Mouse (Mus musculus) gastrocnemius, adult 18-20 months (tissue): ENCODE measurements around the gene Hist1h2bc. TPM values are rescaled to one million over a fixed set of nuclear protein-coding genes. Genes with fewer than 3 reads are reported as not detected.
"Not testable (repeated sequence)": the region's sequence is repeated elsewhere in the genome, so short reads cannot be mapped to it uniquely, and the experiment has no call there.

ENCODE experiments used
- DNase-seq: peaks from one replicate; pipeline ENCODE4 v3.0.0; 2021; ENCODE audit warnings: low spot score
- long read RNA-seq, 2 experiments: library from polyadenylated mRNA; stranded (forward); transcript quantifications; one replicate each; pipeline ENCODE4 v2.0.0; 2021
- total RNA-seq, 2 experiments: library from RNA; stranded (reverse); gene quantifications; 2 replicates each; pipeline ENCODE4 v1.2.3; 2021

The Hist1h2bc gene
- 10 to 100 TPM; 66.4 to 69.8 TPM for total RNA-seq
- long read RNA-seq, experiment 1, transcript Hist1h2bc-201 (2 exons, 1,156 nt), result major isoform, 72 of 82 reads
- long read RNA-seq, experiment 1, partial matches to known transcripts, result 8 of 82 reads
- long read RNA-seq, experiment 1, other reads (novel, unspliced or antisense), result 2 of 82 reads
- long read RNA-seq, experiment 2, transcript Hist1h2bc-201 (2 exons, 1,156 nt), result major isoform, 59 of 71 reads
- long read RNA-seq, experiment 2, partial matches to known transcripts, result 0 of 71 reads
- long read RNA-seq, experiment 2, other reads (novel, unspliced or antisense), result 12 of 71 reads

DNA sequence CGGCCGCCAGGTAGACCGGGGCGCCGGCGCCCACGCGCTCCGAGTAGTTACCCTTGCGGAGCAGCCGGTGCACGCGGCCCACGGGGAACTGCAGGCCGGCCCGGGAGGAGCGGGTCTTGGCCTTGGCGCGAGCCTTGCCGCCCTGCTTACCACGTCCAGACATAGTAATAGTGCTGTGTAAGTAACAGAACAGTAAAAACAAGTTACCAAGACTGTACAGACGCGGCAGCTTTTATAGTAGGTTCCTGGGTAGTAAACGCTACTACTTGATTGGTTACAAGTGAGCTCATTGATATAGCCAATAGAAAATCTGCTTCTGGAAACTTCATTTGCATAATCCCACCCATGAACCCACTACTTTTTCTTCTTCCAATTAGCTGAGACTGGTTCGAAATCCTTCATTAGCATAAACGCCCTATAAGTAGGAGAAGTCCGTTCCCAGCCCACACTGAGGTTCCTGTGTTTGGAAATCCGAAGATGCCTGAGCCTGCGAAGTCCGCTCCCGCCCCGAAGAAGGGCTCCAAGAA is at the start of gene Hist1h2bc, which contains the start of gene Hist1h2ac:
Gene Hist1h2bc (plus strand): TSS at position 445 of the 527 bp plus-strand sequence.
Gene Hist1h2ac (minus strand): TSS at position 194 of the 527 bp plus-strand sequence.
- DNase-seq, result peak; percentile 89

DNA sequence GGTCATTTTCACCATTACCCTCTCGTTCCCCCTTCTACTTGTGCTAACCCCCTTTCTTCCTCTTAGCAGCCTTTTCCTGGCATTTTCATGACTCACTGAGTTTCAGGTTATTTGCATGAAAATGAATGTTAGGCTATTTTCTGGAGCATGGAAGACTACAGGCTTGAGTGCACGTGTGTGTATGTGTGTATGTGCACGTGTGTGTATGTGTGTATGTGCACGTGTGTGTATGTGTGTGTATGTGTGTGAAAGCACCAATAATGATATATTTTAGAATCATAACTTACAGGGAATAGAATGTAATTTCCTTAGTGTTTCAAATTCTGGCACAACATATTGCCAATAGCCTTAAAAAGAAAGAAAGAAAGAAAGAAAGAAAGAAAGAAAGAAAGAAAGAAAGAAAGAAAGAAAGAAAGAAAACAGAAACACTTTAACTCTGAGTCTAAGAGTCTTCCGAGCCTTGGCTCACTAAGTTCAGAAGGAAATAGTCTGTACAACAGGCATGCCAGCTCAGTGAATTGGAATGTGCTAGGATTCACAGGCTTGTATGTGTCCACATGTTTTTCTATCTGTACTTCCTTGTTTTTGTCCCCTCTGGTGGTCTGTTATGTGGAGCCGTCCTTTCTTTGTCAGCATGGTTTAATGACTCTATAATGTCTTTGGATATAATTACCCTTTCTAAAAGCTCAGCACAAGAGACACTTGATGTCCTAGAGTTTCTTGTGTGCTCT is 24.2 kb upstream of the Hist1h2bc start:
- no peak for DNase-seq

DNA sequence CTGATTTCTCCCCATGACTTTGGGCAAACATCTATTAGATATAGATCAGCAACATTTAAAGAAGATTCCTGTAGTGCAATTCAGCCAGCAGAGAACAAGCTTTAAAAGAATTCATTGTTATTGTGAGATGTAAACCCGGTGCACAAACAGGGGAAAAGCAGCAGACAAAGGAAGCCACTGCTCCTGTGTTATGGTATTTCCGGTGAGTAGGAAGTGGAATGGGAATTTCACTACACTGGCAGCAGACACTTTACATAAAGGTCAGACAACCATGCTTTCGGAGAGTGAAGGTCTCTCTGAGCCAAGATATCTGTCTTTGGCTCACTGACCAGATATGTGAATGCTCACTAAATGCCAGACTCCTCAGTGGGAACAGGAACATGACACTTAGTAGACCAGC is 21.5 kb upstream of the Hist1h2bc start:
- no peak for DNase-seq

DNA sequence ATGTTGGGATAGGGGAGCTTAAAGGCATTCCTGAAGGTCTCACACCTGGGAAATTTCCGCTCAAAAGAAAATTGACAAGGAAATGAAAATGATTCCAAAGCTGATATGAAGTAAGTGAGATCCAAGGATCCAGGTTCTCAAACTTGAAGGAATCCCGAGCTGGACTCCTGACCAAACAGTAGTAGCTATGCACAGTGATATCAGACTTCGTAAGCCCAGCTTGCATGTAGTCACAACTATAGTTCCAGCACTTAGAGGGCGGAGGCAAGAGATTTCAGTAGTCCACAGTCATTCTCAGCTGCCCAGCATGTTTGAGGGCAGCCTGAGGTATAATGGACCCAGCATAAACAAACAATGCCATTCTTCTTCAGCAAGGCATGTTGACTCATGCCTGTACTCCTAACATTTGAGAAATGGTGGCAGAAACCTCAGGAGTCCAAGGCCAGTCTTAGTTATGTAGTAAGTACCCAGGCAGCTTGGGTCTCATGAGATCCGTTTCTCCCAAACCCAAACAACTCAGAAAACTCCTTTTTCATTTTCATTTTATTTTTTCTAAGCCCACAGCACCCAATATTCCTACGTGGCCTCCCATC is 1.9 kb upstream of the Hist1h2bc start:
- DNase-seq, result no peak

DNA sequence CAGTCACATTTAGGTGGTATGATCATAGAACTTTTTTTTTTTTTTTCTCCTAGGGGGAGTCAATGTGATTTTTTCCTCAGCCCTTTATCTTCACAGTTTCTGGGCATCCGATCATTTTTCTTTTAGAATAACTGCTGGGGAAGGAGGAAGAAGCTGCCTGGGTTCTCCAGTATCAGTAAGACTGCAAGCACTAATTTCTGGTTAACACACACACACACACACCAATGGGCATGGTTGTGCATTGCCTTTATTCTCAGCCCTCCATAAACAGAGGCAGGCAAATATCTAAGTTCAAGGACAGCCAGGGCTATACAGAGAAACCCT is 1.4 kb upstream of the Hist1h2bc start:
- no peak for DNase-seq

DNA sequence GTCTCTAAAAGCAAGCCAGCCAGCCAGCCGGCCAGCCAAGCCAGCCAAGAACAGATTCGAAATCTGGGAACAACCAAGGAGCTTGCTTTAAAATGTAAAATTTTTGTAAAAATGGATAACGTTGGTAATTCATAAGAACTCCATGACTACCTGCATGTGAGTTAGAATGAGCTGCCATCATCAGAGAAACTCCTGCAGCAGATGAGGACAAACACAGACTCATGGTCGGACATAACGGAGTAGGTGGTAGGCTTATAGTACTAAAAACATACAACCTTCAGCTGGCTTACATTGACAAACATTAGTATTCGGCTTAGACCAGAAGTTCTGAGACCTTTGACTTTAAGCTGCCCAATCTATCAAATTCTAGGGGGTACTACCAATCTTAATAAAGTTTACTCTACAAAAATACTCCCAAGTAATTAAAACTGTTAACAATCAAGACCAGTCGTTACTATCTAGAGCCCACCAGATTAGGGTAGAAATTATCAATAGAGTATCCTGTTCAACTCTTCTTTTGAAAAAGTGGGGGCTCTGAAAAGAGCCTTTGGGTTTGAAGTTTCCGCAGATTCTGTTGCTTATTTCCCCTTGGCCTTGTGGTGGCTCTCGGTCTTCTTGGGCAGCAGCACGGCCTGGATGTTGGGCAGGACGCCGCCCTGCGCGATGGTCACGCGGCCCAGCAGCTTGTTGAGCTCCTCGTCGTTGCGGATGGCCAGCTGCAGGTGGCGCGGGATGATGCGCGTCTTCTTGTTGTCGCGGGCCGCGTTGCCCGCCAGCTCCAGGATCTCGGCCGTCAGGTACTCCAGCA is 848 bp upstream of the Hist1h2bc start:
- not testable (repeated sequence) for DNase-seq

DNA sequence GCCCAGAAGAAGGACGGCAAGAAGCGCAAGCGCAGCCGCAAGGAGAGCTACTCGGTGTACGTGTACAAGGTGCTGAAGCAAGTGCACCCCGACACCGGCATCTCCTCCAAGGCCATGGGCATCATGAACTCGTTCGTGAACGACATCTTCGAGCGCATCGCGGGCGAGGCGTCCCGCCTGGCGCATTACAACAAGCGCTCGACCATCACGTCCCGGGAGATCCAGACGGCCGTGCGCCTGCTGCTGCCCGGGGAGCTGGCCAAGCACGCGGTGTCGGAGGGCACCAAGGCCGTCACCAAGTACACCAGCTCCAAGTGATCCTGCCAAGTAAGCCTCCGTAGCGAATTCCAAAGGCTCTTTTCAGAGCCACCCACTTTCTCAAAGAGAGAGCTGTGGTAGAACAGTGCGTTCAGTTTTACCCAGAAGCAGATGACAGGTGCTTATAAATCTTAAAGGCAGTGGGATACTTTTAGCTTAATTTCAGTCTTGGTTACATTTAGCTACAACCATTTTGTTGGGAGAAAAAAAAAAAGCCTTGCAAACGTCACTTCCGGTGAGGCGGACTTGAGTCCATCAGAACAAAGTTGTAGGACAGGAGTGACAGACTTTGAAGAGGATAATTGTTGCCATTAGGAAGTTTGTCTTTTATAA is 421 bp downstream of the Hist1h2bc start:
- peak; percentile 58 for DNase-seq

DNA sequence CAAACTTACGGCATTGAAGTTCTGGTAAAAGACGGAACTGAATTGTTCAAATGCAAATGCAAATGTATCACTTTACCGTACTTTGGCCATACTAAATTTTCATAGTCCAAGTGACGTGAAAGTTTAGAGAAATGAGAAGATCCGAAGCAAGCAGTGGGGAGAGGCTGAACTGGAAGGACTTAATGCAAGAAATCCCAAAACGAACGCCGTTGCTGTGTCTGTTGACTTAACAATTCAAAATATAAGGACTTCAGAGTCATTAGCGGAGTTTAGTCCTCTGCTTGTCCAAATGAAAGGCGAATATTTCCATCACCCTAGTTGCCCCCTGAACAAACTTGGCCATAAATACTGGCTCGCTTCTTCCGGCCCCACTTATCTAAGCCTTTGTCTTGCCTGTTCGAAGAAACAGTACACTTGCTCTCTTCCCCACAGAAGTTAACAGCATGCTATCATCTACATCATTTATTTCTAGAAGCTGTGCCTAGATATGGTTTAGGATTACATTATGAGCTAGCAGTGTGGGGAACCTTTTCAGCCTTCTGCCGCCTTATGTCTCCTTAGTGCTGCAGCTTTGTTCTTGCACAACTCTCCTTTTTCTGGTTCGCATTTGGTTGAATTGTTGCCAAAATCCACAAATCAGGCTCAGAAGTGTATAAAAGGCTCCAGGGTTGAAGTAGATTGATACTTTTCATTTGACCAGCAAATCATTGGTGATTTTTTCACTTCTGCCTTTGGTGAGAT is 1.3 kb downstream of the Hist1h2bc start:
- no peak for DNase-seq

DNA sequence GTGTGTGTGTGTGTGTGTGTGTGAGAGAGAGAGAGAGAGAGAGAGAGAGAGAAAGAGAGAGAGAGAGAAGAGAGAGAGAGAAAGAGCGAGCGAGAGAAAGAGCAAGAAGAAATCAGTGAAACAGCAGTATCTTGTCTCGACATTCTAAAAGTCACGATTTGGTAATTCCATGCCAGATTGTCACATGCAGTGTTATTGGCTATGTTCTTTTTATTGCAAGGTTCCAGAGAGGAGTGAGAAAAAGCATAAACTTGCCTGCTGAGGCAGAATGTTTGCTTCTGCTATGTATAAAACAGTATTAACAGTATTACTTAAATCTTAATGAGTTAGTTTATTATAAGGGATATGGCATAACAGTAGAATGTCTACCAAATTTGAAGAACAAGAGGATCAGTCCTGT is 2.0 kb downstream of the Hist1h2bc start:
- no peak for DNase-seq

DNA sequence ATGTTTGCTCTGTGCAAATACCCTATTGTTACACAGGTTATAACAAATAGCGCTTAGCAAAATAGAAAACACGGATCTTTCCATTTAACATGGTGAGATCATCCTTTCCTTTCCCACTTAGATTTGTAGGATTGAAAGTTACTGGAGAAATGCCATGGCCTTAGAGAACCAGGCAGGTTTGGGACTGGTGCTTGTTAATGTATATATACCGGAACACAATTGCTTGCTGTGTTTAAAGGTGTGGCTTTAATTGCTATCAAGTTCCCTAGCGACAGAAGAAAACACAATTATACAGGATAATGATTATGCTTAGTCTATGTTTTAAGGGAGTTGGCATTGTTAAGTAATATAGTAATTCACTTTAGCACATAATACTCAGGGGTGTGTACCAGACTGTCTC is 3.2 kb downstream of the Hist1h2bc start:
- no peak for DNase-seq

DNA sequence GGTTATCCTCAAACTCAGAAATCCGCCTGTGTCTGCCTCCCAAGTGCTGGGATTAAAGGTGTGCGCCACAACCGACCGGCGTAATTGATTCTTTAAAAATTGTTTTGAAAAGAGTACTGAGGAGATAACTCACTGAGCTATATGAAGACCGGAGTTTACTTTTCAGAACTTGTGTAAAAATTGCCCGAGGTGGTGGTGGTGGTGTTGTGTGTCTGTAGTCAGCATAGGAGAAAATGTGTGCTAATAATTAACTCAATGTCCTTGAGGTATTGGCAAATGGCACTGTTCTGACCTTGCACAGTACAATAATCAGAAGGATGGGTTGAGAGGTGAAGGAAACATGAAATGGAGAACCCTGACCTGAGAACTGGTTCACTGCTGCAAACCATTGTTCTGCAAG is 3.9 kb downstream of the Hist1h2bc start:
- DNase-seq, result no peak

DNA sequence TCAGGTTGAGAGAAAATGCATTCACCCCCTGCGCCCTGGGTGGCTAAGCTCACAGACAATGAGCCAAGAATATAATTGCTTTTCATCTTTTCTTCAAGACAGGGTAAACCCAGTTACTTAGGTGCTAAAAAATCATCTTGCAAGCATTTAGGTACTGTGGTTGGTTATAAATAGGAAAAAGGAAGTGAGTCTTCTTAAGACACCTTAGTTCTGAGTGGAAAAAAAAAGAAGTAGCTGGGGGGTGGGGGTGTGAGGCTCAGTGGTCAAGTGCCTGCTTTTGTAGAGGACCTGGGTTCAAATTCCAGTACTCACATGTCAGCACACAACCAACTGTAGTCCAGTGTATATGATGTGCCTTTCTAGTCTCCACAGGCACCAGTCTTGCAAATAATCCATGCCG is 5.0 kb downstream of the Hist1h2bc start:
- DNase-seq, result no peak

DNA sequence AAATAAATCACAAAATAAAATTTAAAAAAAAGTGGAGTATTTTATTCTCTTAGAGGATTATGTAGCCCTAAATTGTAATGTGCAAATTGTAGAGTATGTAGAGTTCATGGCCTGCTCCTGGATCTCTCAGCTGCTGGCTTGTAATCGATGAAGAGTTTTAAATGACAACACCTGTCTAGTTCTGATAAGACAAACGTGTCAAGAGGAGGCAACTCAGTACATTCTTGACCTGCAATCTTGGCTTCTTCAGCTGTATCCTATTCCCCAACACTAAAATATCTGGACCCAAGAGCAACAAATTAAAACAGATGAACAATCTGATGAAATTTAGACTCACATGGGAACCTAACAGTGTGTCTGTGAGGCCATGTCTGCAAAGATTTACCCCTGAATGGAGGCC is 5.5 kb downstream of the Hist1h2bc start:
- DNase-seq, result no peak

DNA sequence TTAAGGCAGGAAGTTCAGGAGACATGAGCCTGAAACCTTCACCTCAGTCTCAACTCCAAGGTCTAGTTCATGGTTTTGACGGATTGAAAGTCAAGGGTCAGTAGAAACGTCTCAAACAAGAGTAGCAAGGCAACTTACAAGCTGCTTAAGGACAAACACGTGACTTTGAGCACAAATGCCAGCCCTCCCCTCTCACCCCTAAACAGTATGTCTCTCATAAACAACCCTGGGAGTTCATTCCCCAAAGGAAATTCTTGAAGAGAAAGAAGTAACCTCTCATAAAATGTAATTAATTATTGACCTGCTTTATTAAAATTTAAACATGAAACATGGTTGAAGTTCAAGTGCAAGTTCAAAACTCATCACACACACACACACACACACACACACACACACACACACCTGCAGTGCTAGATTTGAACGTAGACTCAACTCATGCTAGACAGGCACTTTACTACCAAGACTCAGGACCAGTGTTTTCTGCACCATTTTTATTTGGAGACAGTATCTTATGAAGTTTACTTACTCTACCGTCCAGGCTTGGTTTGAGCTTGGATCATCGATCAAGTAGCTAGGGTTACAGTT is 9.9 kb downstream of the Hist1h2bc start:
- DNase-seq, result no peak

DNA sequence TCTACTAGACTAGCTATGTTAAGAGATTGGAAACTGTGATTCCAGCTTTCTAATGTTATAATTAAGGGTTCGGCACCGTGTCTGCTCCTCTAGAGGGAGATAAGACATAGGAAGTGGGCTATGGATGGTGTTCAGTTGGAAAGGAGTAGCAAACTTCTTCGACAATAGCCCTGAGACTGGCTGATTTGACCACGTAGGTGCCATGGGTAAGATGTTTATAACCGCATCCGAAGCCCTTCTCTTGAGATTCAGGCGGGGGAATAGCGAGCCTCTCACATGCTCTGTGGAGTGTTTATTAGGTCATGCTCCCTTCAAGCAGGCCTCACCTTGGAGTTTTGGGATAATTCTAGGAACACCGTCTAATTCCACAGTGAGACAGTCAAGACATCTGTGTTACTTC is 11.0 kb downstream of the Hist1h2bc start:
- DNase-seq, result no peak

DNA sequence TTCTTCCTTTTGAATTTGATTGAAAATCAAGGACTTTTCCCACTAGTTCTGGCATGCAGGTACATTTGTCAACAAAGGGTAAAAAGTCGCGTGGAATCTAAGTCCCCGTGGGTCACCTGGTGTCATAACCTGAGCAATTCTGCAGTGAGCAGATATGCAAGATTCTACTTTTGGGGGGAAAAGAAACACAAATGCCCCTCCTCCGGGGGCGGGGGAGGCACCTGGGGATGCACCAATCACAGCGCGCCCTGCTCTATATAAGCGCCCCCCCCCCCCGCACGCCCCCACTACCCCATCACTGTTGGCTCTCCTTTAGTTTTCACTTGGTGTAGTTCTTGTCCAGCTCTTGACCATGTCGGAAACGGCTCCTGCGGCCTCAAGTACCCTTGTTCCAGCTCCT is 11.5 kb downstream of the Hist1h2bc start, which contains the start of gene Hist1h1t:
Gene Hist1h1t (plus strand): TSS at position 301 of the 400 bp plus-strand sequence.
- no peak for DNase-seq

DNA sequence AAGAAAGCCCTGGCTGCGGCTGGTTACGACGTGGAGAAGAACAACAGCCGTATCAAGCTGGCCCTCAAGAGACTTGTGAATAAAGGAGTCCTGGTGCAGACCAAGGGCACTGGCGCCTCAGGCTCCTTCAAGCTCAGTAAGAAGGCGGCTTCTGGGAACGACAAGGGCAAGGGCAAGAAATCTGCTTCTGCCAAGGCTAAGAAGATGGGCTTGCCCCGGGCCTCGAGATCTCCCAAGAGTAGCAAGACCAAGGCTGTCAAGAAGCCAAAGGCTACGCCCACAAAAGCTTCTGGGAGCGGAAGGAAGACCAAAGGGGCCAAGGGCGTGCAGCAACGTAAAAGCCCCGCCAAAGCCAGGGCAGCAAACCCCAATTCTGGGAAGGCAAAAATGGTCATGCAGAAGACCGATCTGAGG is 12.1 kb downstream of the Hist1h2bc start:
- no peak for DNase-seq

DNA sequence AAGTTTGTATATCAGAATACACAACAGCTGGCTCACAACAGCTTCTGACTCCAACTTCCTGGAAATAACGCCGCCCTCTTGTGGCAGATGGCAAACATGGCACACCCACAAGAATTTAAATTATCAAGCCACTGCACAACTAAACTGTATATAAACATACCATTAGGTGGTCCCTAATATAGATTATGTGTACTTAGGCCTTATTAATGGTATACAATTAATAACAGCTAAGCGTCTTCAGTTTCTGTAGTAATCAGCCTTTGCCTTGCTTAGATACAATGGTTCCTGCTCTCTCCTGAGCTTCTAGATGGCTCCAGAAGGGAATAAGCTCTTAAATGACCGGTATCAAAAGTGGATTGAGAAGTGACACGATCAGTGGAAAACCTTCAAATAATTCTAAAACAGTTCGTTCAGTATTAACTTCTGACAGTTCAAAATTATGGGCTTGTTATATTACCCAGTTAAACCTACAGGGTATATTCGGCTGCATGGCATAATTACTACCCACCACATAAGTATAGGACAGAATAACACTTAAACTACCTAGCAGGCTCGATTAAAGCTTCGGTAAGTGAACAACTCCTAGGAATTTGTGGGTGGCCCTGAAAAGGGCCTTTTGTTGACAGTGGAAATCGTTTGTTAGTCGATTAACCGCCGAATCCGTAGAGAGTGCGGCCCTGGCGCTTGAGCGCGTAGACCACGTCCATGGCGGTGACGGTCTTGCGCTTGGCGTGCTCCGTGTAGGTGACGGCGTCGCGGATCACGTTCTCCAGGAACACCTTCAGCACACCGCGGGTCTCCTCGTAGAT is 13.7 kb downstream of the Hist1h2bc start:
- peak; percentile 49 for DNase-seq

DNA sequence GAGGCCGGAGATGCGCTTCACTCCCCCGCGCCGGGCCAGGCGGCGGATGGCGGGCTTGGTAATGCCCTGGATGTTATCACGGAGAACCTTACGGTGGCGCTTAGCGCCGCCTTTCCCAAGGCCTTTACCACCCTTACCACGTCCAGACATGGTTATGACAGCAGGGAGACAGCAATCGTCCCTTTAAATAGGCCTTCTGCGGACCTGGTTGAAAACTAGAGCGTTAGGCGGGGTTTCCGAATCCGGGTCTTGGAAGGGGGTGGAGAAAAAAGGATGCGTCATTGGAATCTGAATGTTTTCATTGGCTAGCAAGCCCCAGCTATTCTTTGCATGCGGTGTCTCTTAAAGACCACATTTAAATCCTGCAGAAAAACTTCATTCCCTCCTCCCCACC is 14.3 kb downstream of the Hist1h2bc start, which contains the start of gene Hist1h4c:
Gene Hist1h4c (minus strand): TSS at position 155 of the 394 bp plus-strand sequence.
- DNase-seq, result peak; percentile 100
